Mouse (Mus musculus) limb, embryonic 10.5 days (tissue): ENCODE results near the gene Ppm1h. TPM values are rescaled to one million over a fixed set of nuclear protein-coding genes. Genes with fewer than 3 reads are reported as not detected.
A peak's percentile ranks its signal among the peaks of the same experiment; 100 is the strongest.
"Not testable (repeated sequence)": the region's sequence is repeated elsewhere in the genome, so short reads cannot be mapped to it uniquely, and the experiment has no call there.

Source experiments
- DNase-seq: peaks from one replicate; pipeline ENCODE4 v3.0.0-alpha.2; 2017; ENCODE audit warnings: low spot score
- H3K27ac ChIP-seq: fragments of 300-500 bp; sonication (generic); 2 replicates; pipeline ENCODE4 v1.5.1; 2016; ENCODE audit warnings: mild to moderate bottlenecking
- H3K27me3 ChIP-seq: fragments of 300-500 bp; sonication (generic); 2 replicates; pipeline ENCODE4 v1.6.1; 2016; ENCODE audit warnings: low read depth, mild to moderate bottlenecking; ENCODE audit not compliant: poor library complexity, severe bottlenecking
- H3K36me3 ChIP-seq: fragments of 300-500 bp; sonication (generic); 2 replicates; pipeline ENCODE4 v1.6.1; 2016; ENCODE audit warnings: mild to moderate bottlenecking, moderate library complexity
- H3K4me1 ChIP-seq: fragments of 300-500 bp; sonication (generic); 2 replicates; pipeline ENCODE4 v1.6.1; 2016
- H3K4me3 ChIP-seq: fragments of 300-500 bp; sonication (generic); 2 replicates; pipeline ENCODE4 v1.5.1; 2016; ENCODE audit warnings: mild to moderate bottlenecking, moderate library complexity
- H3K9me3 ChIP-seq: fragments of 300-500 bp; sonication (generic); replicated peaks from 2 replicates; pipeline ENCODE4 v1.6.1; 2016; ENCODE audit warnings: mild to moderate bottlenecking
- WGBS: fragments of 180-500 bp; shearing (Covaris S2); methylation state at CpG from one replicate; pipeline ENCODE4 v1.1.7; 2016; 5-methylcytosine and 5-hydroxymethylcytosine counted together
- polyA plus RNA-seq: library from polyadenylated mRNA; unstranded; fragments of >200 nt; fragmentation: Nextera tagmentation; extraction: Ambion mirVana; gene quantifications from 2 replicates; pipeline ENCODE4 v1.2.1, GENCODE M21; 2016

Ppm1h gene
- polyA plus RNA-seq, 1 experiment from 2014 or later, result 4.4 TPM

DNA sequence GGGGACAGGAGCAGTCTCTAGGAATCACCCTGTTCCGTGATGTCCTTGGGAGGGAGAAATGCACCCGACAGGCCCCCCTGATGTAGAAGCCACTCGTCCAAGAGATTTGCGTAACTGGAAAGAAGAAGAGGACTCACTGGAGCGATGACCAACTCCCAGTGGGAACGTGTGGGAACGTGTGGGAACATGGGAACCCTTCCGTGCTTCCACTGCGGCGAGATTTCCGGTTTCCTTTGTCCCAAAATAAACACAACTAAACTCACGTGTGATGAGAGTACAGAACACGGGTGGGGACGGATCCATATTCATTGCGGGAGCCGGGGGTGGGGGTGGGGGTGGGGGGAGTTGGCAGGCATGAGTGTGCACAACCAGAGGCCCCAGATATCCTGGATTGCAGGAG lies 281.7 kb downstream of the Ppm1h start:
- no peaks in the 10 kb centered on the region for H3K9me3 ChIP-seq
- 86% methylated on average over 16 of the region's 16 CpGs for WGBS
- no peak overlapping the region for H3K4me3 ChIP-seq
- H3K36me3 ChIP-seq, result no peaks in the 10 kb centered on the region
- peaks cover 28% of the 10 kb centered on the region for H3K27me3 ChIP-seq
- DNase-seq, result no peak
- 0 out of 2 replicates have a peak overlapping the region, but pooled peaks have one; percentile 20 for H3K27ac ChIP-seq
- H3K4me1 ChIP-seq, result peaks cover 36% of the 10 kb centered on the region

DNA sequence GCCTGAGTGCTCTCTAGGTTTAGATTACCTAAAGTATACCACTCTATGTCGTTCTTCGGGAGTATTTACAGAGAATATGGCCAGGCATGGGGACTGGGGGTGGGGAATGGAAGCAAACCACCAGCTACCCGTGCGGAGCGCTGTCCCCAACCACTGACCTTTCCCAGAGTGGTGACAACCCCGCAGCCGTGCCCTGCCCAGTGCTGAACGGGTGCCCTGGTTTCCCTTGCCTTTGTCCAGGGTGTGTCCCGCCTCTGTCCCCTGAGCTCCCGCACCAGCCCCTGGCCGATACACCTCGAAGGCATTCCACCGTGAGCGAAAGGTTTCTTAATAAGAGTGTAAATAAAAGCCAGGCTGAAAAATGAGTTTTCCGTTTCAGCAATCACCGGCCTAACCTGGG lies 282.2 kb downstream of the Ppm1h start:
- WGBS, result 61% methylated on average over 16 of the region's 16 CpGs
- no peak overlapping the region for H3K4me3 ChIP-seq
- H3K4me1 ChIP-seq, result peaks cover 36% of the 10 kb centered on the region
- peaks cover 28% of the 10 kb centered on the region for H3K27me3 ChIP-seq
- H3K9me3 ChIP-seq, result no peaks in the 10 kb centered on the region
- H3K27ac ChIP-seq, result 0 out of 2 replicates have a peak overlapping the region, but pooled peaks have one; percentile 20
- no peaks in the 10 kb centered on the region for H3K36me3 ChIP-seq
- DNase-seq, result no peak

DNA sequence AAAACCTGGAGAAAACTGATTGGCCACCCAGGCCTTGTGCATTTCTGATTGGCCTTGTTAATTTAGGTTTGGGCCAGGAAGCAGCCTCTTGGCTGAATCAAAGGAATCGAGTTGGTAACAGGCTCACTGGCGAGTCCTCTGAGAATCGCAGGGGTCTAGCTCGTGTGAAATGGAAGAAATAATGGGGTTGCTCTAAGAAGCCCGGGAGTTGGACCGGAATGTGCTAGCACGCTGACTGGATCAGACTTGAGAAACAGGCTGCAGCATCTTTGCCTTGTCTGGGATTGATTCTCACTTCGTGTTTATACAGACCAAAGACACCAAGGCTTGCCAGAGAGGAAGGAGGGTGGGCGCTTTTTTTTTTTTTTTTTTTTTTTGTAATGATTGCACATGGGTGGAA lies 282.9 kb downstream of the Ppm1h start:
- no peak for DNase-seq
- H3K27ac ChIP-seq, result no peak overlapping the region
- H3K9me3 ChIP-seq, result no peaks in the 10 kb centered on the region
- H3K36me3 ChIP-seq, result no peaks in the 10 kb centered on the region
- 64% methylated on average over 9 of the region's 9 CpGs for WGBS
- H3K4me3 ChIP-seq, result no peak overlapping the region
- peaks cover 28% of the 10 kb centered on the region for H3K27me3 ChIP-seq
- peaks cover 36% of the 10 kb centered on the region for H3K4me1 ChIP-seq

DNA sequence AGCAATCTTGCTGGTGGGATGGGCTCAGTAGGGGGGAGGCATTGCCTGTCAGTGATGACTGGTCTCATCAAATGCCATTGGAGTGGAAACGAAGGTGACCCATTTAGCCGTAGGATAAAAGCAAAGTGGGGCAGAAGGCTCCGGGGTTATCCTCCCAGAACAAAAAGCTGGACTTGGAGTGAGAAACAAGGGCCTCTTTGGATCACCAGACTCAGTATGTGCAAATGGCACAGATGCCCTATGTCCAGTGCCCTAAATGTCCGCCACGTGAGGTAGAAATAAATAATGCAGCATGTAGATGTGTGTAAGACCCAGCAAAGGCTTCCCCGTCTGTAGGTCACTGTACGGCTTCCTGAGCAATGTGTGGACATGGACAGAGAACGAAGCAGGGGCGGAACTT lies 284.1 kb downstream of the Ppm1h start:
- H3K36me3 ChIP-seq, result no peaks in the 10 kb centered on the region
- no peak overlapping the region for H3K4me3 ChIP-seq
- H3K27me3 ChIP-seq, result peaks cover 28% of the 10 kb centered on the region
- no peak for DNase-seq
- no peaks in the 10 kb centered on the region for H3K9me3 ChIP-seq
- H3K27ac ChIP-seq, result no peak overlapping the region
- WGBS, result 72% methylated on average over 9 of the region's 9 CpGs
- peaks cover 36% of the 10 kb centered on the region for H3K4me1 ChIP-seq

DNA sequence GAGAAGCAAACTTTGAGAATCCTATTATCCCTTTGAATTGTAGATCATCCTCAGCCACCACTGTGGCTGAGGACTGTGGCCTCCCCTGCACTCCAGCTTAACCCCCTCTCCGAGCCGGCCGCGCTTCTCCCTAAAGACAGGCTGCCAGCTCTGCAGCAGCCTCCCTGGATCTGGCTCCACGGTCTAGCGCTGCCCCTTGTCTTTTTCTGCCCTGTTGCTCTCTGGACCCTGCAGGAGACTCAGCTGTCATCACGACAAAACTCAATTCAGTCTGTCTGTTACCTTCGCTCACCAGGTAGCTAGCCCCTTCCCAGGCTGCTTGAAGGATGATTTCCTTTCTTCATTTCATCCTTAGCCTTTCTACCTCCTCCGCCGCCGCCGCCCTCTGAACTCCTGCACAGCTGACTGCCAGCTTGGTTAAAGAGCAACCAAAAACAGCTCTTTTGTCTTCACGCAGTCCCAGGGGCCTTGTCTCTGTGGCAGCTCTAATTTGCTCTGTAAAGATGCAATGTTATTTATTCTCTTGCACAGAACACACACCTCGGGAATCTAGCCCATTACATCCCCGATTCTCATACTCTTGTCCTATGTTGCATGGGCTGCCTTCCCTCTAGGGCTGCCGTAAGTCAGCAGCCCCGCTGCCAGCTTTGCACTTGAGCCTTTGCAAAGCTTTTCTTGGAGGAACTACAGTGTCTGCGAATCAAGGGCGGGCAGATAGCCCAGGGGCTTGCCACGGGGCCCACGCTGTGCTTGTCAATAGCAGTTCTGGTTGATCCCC lies 285.1 kb downstream of the Ppm1h start:
- Histone ChIP-seq H3K9me3 (no peaks in the 10 kb centered on the region), H3K27ac (peak overlapping the region; percentile 66), H3K36me3 (no peaks in the 10 kb centered on the region), H3K4me1 (peaks cover 36% of the 10 kb centered on the region), H3K4me3 (peak overlapping the region; percentile 42), H3K27me3 (peaks cover 28% of the 10 kb centered on the region)
- WGBS, result 8% methylated on average over 21 of the region's 21 CpGs
- DNase-seq, result peak; percentile 53

DNA sequence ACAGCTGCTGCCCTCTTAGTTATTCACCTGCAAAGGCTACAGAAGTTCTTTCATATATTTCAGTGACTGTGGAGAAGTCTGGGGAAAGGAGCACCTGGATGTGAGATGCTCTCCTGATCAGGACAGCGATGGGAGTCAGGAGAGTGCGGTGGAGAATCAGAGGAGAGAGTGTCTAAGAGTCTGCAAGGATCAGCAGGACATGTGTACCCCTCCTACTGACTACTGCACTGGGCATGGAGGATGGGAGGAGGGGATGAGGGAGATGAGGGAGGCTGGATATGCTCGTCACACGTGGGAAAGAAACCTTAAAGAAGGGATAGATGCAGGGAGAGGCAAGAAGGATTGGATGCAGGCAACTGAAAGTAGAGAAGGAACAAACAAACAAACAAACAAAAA lies 285.7 kb downstream of the Ppm1h start:
- WGBS, result 32% methylated on average over 4 of the region's 4 CpGs
- H3K27me3 ChIP-seq, result peaks cover 28% of the 10 kb centered on the region
- peaks cover 36% of the 10 kb centered on the region for H3K4me1 ChIP-seq
- no peak for DNase-seq
- H3K36me3 ChIP-seq, result no peaks in the 10 kb centered on the region
- peak overlapping the region; percentile 42; the same call in 1 of the 2 replicates for H3K4me3 ChIP-seq
- H3K9me3 ChIP-seq, result no peaks in the 10 kb centered on the region
- H3K27ac ChIP-seq, result peak overlapping the region; percentile 66; the same call in 1 of the 2 replicates

DNA sequence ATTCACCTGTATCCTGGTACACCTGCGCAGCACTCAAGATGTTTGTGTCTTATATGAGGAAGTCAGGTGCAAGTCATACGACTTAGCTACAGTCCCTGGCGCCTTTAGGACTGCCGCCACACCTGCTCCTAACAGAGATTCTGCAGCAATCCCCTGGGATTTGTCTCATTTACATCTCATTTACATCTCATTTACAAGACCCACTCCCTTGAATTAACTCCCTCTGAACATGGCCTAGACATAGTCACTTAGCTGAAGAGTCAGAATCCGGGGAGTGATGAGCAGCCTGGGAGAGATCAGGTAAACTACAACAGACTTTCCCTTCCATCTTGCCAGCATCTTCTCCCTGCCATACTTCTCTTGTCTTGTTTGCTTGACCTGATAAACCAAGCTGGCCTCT lies 287.1 kb downstream of the Ppm1h start:
- H3K4me1 ChIP-seq, result peaks cover 33% of the 10 kb centered on the region
- DNase-seq, H3K36me3 ChIP-seq, H3K27ac ChIP-seq, H3K9me3 ChIP-seq, H3K4me3 ChIP-seq: not testable (repeated sequence)
- 95% methylated on average over 5 of the region's 5 CpGs for WGBS
- H3K27me3 ChIP-seq, result peaks cover 28% of the 10 kb centered on the region

DNA sequence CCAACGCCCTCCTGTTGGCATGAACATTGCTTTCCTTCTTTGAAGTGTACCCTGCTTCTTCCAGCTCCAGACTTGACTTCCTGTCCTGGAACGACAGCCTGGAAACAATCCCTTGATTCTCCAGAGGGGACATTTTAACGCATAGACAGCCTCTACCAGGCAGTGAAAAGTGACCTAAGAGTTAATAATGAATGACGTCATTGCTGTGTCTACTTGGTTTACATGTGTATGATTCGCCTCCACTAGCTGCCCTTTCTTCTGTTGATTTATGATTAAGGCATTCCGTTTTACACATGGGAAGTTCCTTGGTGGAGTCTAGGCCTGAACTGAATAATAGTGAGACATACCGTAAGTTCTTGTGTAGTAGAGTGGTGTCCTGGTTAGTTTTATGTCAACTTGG lies 287.9 kb downstream of the Ppm1h start:
- Histone ChIP-seq H3K4me3 (no peak overlapping the region), H3K9me3 (no peaks in the 10 kb centered on the region), H3K27me3 (peaks cover 28% of the 10 kb centered on the region), H3K36me3 (no peaks in the 10 kb centered on the region), H3K4me1 (peaks cover 25% of the 10 kb centered on the region), H3K27ac (no peak overlapping the region)
- DNase-seq, result no peak
- WGBS, result 79% methylated on average over 7 of the region's 7 CpGs

DNA sequence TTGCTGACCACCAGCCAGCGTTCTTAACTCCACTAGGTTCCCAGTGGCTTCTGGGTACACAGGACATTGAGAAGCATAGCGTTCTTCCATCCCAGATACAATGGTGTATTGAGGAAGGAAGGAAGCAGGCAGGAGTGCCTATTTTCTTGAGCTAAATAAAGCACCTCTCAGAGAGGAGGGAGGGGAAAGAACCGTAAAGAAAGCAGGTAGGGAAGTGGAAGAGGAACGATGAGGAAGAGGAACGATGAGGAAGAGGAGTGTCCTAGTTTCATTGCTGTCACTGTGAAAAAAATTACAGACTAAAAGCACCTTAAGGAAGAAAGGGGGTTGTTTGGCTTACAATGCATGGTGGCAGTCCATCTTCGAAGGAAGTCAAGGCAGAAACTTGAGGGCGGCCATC lies 291.6 kb downstream of the Ppm1h start:
- no peaks in the 10 kb centered on the region for H3K36me3 ChIP-seq
- no peaks in the 10 kb centered on the region for H3K9me3 ChIP-seq
- 91% methylated on average over 7 of the region's 7 CpGs for WGBS
- no peak overlapping the region for H3K27ac ChIP-seq
- DNase-seq, result no peak
- peaks cover 7% of the 10 kb centered on the region; the same call in 1 of the 2 replicates for H3K4me1 ChIP-seq
- H3K4me3 ChIP-seq, result no peak overlapping the region
- H3K27me3 ChIP-seq, result no peaks in the 10 kb centered on the region

DNA sequence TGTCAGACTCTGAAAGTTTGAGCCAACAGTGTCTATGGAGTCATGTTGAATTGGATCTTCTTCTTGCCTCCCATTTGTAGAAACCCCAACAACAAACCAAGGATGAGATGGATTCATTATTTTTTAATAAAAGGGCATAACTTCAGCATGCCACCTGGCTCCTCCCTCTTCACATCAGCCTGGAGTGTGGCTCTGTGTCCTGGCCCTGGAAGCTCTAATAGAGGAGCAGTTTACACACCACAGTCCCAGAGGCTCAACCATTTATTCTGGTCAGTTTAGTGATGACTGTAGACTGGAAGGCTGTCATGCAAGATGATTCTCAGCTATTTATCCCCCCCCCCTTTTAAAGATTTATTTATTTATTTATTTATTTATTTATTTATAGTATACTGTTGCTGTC lies 294.7 kb downstream of the Ppm1h start:
- H3K27me3 ChIP-seq, result no peaks in the 10 kb centered on the region
- H3K4me1 ChIP-seq, result peaks cover 12% of the 10 kb centered on the region
- H3K9me3 ChIP-seq, result no peaks in the 10 kb centered on the region
- H3K36me3 ChIP-seq, result peaks cover 7% of the 10 kb centered on the region; the same call in 1 of the 2 replicates
- H3K27ac ChIP-seq, result no peak overlapping the region
- no peak for DNase-seq
- no peak overlapping the region for H3K4me3 ChIP-seq

DNA sequence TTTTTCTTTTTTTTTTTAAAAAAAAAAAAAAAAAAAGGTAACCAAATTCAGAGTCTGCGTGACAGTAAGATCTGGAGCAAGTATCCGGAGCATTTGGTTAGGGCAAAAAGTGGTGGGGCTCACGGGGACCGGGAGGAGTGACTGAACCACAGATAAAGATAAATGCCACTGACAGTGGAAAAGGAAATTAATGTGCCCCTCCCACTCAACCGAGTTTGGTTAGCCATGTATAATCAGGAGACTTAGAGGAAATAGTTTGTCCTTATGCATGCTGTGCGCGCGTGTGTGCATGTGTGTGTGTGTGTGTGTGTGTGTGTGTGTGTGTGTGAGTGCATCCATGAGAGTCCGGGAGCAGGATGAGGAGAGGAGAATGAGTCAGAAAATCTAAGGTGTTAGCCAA lies 297.5 kb downstream of the Ppm1h start:
- Histone ChIP-seq H3K36me3 (peaks cover 30% of the 10 kb centered on the region), H3K9me3 (no peaks in the 10 kb centered on the region), H3K27me3 (no peaks in the 10 kb centered on the region), H3K27ac (no peak overlapping the region), H3K4me1 (peaks cover 12% of the 10 kb centered on the region), H3K4me3 (no peak overlapping the region)
- 89% methylated on average over 9 of the region's 9 CpGs for WGBS
- DNase-seq, result no peak

DNA sequence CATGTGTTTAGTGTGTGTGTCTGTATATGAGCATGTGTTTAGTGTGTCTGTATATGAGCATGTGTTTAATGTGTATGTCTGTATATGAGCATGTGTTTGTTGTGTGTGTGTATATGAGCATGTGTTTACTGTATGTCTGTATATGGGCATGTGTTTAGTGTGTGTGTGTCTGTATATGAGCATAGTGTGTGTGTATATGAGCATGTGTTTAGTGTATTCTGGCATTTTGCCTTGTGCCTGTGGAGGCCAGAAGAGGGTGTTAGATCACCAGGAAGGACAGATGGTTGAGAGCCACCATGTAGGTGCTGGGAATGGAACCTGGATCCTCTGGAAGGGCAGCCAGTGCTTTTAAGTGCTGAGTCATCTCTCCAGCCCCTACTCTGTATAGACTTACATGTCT lies 300.8 kb downstream of the Ppm1h start:
- Histone ChIP-seq H3K36me3 (peaks cover 57% of the 10 kb centered on the region), H3K4me3 (no peak overlapping the region), H3K27ac (no peak overlapping the region), H3K27me3 (no peaks in the 10 kb centered on the region), H3K4me1 (peaks cover 17% of the 10 kb centered on the region), H3K9me3 (no peaks in the 10 kb centered on the region)
- no peak for DNase-seq

DNA sequence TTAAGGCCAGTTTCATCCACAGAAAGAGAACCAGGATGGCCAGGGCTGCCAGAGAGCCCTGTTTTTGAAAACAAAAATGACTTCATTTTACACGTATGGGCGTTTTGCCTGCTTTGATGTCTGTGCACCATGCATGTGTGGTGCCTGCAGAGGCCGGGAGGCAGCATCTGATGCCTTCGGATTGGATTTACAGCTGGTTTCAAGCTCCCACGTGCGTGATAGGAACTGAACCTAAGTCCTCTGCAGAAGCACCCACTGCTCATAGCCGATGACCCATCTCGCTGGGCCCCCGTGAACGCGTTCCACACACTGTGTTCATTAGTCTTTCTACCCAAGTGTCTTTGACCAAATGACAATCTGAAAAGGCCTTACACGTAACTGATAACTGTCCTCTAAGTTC lies 301.6 kb downstream of the Ppm1h start:
- 97% methylated on average over 12 of the region's 12 CpGs for WGBS
- Histone ChIP-seq H3K4me3 (no peak overlapping the region), H3K27me3 (no peaks in the 10 kb centered on the region), H3K4me1 (peaks cover 16% of the 10 kb centered on the region), H3K27ac (no peak overlapping the region), H3K36me3 (peaks cover 57% of the 10 kb centered on the region), H3K9me3 (no peaks in the 10 kb centered on the region)
- DNase-seq, result no peak
